Mouse (Mus musculus) megakaryocyte-erythroid progenitor cell, adult 5-6 weeks (primary cell): ENCODE measurements at regions not wholly inside any gene's neighbourhood (a gene's known extent, or its start where the extent isn't known, plus 50 kb on each side); places are given as distances from the start of the nearest gene placed in this dataset.

Source experiments
- ATAC-seq: replicated peaks from 2 replicates; pipeline ENCODE4 v1.8.0; 2016; ENCODE audit warnings: mild to moderate bottlenecking, inconsistent platforms; ENCODE audit not compliant: severe bottlenecking, poor library complexity, low FRiP score, low TSS enrichment

- ATAC-seq: no peak
Observed at GRCm38 (mm10) chr15:36892576-36893205, 114.9 kb downstream of the Zfp706 start.

GRCm38 (mm10) chr15:36891851-36892250 is 115.7 kb downstream of the Zfp706 start:
- ATAC-seq: no peak

- ATAC-seq: no peak
Observed at GRCm38 (mm10) chr15:36891296-36891695, 116.3 kb downstream of the Zfp706 start.

GRCm38 (mm10) chr15:36889072-36889471 is 118.5 kb downstream of the Zfp706 start:
- no peak for ATAC-seq

GRCm38 (mm10) chr15:36888351-36889069 is 119.1 kb downstream of the Zfp706 start:
- no peak for ATAC-seq

GRCm38 (mm10) chr15:36884671-36885365 is 122.8 kb downstream of the Zfp706 start:
- ATAC-seq: no peak

- no peak for ATAC-seq
Observed at GRCm38 (mm10) chr15:36884074-36884473, 123.5 kb downstream of the Zfp706 start.

GRCm38 (mm10) chr15:36883156-36883555 is 124.4 kb downstream of the Zfp706 start:
- ATAC-seq: no peak

- ATAC-seq: no peak
Observed at GRCm38 (mm10) chr15:36881576-36881975, 126.0 kb downstream of the Zfp706 start.

GRCm38 (mm10) chr15:36880602-36881001 is 127.0 kb downstream of the Zfp706 start:
- ATAC-seq: no peak

GRCm38 (mm10) chr15:36879587-36879986 is 128.0 kb downstream of the Zfp706 start:
- no peak for ATAC-seq

- ATAC-seq: no peak
Observed at GRCm38 (mm10) chr15:36878960-36879359, 128.6 kb downstream of the Zfp706 start.

GRCm38 (mm10) chr15:36878276-36878675 is 129.3 kb downstream of the Zfp706 start:
- ATAC-seq: no peak

GRCm38 (mm10) chr15:36877501-36877900 is 130.1 kb downstream of the Zfp706 start:
- no peak for ATAC-seq

GRCm38 (mm10) chr15:36875980-36876778 is 131.4 kb downstream of the Zfp706 start:
- ATAC-seq: peak; percentile 75

- ATAC-seq: no peak
Observed at GRCm38 (mm10) chr15:36874555-36874954, 133.0 kb downstream of the Zfp706 start.

- ATAC-seq: no peak
Observed at GRCm38 (mm10) chr15:36873884-36874243, 133.7 kb downstream of the Zfp706 start.

- no peak for ATAC-seq
Observed at GRCm38 (mm10) chr15:36873058-36873883, 134.3 kb downstream of the Zfp706 start.

GRCm38 (mm10) chr15:36872566-36872965 is 135.0 kb downstream of the Zfp706 start:
- no peak for ATAC-seq
